ENCODE assay signal across 22 mouse cellular contexts in the genomic region with DNA sequence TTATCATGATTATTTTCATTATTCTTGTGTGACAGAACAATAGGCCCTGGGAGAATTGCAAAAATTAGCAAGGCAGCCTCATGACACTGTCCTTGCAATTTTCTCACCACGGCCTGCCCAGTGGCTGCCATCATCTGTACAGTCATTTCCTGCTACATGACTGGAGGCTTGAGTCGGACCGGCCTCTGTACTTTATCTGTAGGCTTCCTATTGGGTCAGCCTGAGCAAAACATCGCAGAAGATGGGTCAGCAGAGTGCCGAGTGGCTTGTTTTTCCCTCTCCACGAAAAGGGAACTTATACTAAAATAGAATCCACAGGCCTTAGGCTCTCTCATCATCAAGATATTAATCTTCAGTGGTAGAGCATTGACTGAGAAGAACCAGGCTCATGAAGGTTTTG. TPM values are rescaled to one million over a fixed set of nuclear protein-coding genes. Genes with fewer than 3 reads are reported as not detected.
DNase-seq lines count a peak whose midpoint lies in the region; ATAC-seq lines count a peak whose summit lies in the region.
"Had no signal": no experiment of that assay in that cellular context is flagged by ENCODE, and none has a peak within 500 bp of the region (broad histone marks: within the 10 kb centered on the region; RNA-seq: fewer than 3 reads in every experiment).

No protein-coding gene starts in this region.

- no peak for DNase-seq in hindbrain, embryonic 14.5 days (ENCODE audit: low spot score)
- no peak for DNase-seq in hindbrain, embryonic 10.5 days (ENCODE audit: low spot score)
- DNase-seq in 3T3-L1 (ENCODE audit: low read depth, low spot score) (peak; percentile 18), MEL-GATA-1-ER (ENCODE audit: extremely low read depth, low read depth) (peak; percentile 19)
- DNase-seq in testis, postnatal 10 days (ENCODE audit: low spot score), result no peak
- no peak for DNase-seq in spleen, adult 12 weeks (ENCODE audit: low spot score)
- DNase-seq in heart, postnatal 36 days, result no peak
- DNase-seq: adrenal gland, postnatal 10 days; cerebellum, adult 18-20 months; cerebellum, postnatal 25 days; left cerebral cortex, postnatal 4 days; liver; lung, embryonic 14.5 days; lung, postnatal 4 days; spleen, adult 18-20 months; thymus, postnatal 4 days had no signal

- H3K9me3 ChIP-seq in hindbrain, embryonic 14.5 days (ENCODE audit: control insufficient read depth, low read length), result no peaks in the 10 kb centered on the region
- no peaks in the 10 kb centered on the region for H3K9me3 ChIP-seq in hindbrain, embryonic 10.5 days
- H3K9me3 ChIP-seq: heart, embryonic 15.5 days; kidney, embryonic 15.5 days; midbrain, embryonic 15.5 days had no signal

- no peak overlapping the region for H3K27ac ChIP-seq in hindbrain, embryonic 14.5 days
- no peak overlapping the region for H3K27ac ChIP-seq in hindbrain, embryonic 10.5 days
- H3K27ac ChIP-seq: heart, embryonic 15.5 days; kidney, embryonic 15.5 days; midbrain, embryonic 15.5 days had no signal

- no peak overlapping the region for H3K4me2 ChIP-seq in hindbrain, embryonic 14.5 days (replicated peaks)
- H3K4me2 ChIP-seq: heart, embryonic 15.5 days; kidney, embryonic 15.5 days; lung, embryonic 14.5 days; midbrain, embryonic 15.5 days had no signal

- intact Hi-C loops in heart, postnatal 36 days (cut with DNase I), result no loop called here

- ATAC-seq in hindbrain, embryonic 14.5 days (ENCODE audit: low FRiP score), result peak; percentile 38; the same call in 1 of the 2 replicates
- ATAC-seq in megakaryocyte, adult 5-6 weeks (ENCODE audit: poor library complexity, severe bottlenecking), result peak; percentile 49
- ATAC-seq: activated CD4-positive, CD25-positive, alpha-beta regulatory T cell, adult 4 months; intestine, postnatal 0 days; midbrain, embryonic 15.5 days had no signal

- H3K4me3 ChIP-seq in hindbrain, embryonic 14.5 days (replicated peaks; ENCODE audit: low read length), result no peak overlapping the region
- no peak overlapping the region for H3K4me3 ChIP-seq in hindbrain, embryonic 10.5 days
- H3K4me3 ChIP-seq: heart, embryonic 15.5 days; kidney, embryonic 15.5 days; midbrain, embryonic 15.5 days had no signal

- 71% methylated on average over 6 of the region's 6 CpGs for WGBS in hindbrain, embryonic 14.5 days
- 86% methylated on average over 6 of the region's 6 CpGs for WGBS in hindbrain, embryonic 10.5 days

- no peaks in the 10 kb centered on the region for H3K27me3 ChIP-seq in hindbrain, embryonic 14.5 days (ENCODE audit: control insufficient read depth, insufficient read depth, low read length)
- no peaks in the 10 kb centered on the region for H3K27me3 ChIP-seq in hindbrain, embryonic 10.5 days (ENCODE audit: insufficient read depth, poor library complexity, severe bottlenecking)
- H3K27me3 ChIP-seq: heart, embryonic 15.5 days; kidney, embryonic 15.5 days; midbrain, embryonic 15.5 days had no signal

- no peaks in the 10 kb centered on the region for H3K36me3 ChIP-seq in hindbrain, embryonic 14.5 days (replicated peaks; ENCODE audit: control insufficient read depth, insufficient read depth)
- H3K36me3 ChIP-seq in hindbrain, embryonic 10.5 days, result no peaks in the 10 kb centered on the region
- H3K36me3 ChIP-seq: heart, embryonic 15.5 days; kidney, embryonic 15.5 days; midbrain, embryonic 15.5 days had no signal

- peaks cover 6% of the 10 kb centered on the region; the same call in 1 of the 2 replicates for H3K4me1 ChIP-seq in hindbrain, embryonic 14.5 days (replicated peaks; ENCODE audit: control insufficient read depth, insufficient read depth, low read length)
- peaks cover 4% of the 10 kb centered on the region; the same call in 1 of the 2 replicates for H3K4me1 ChIP-seq in hindbrain, embryonic 10.5 days (replicated peaks)
- H3K4me1 ChIP-seq: heart, embryonic 15.5 days had no signal

- no peak overlapping the region for H3K9ac ChIP-seq in hindbrain, embryonic 14.5 days
- H3K9ac ChIP-seq: heart, embryonic 15.5 days; kidney, embryonic 15.5 days; lung, embryonic 14.5 days; midbrain, embryonic 15.5 days had no signal

RNA-seq across cellular contexts. Expression of a gene that starts 28.3 kb away (rescaled TPM):
- 17.8 and 19.4 TPM in 2 replicates for polyA plus RNA-seq in hindbrain, embryonic 14.5 days (2014; fragmentation: Nextera tagmentation; extraction: Ambion mirVana)
- 2.6 and 2.8 TPM in 2 replicates for polyA plus RNA-seq in hindbrain, embryonic 10.5 days (2016; fragmentation: Nextera tagmentation; extraction: Ambion mirVana)
- 71.5 and 74.4 TPM in 2 replicates for total RNA-seq in megakaryocyte, adult 5-6 weeks (2015)
- 28.4 and 61.9 TPM in 2 replicates for total RNA-seq in megakaryocyte, adult 5-6 weeks (2017)
- total RNA-seq in heart, postnatal 36 days (2021), result 10 to 100 TPM; 27.3 to 29.0 TPM

Comparison
In these comparisons a context has a peak if more than half of its experiments do, and no peak if none do; other contexts are left out.
1. DNase-seq: peak in 3T3-L1 (single experiment) and MEL-GATA-1-ER (single experiment); none in hindbrain, embryonic 14.5 days (single experiment), hindbrain, embryonic 10.5 days (single experiment), testis, postnatal 10 days (single experiment), spleen, adult 12 weeks (single experiment) and heart, postnatal 36 days (0 of 2).